Mouse (Mus musculus) G1E (cell line): ENCODE measurements around the gene Olfr65.

Experiments used
- CTCF ChIP-seq: IDR thresholded peaks from 2 replicates; pipeline ENCODE4 v1.5.1; 2012; ENCODE audit warnings: low read depth, low read length, inconsistent platforms, mixed read lengths
- GATA1 ChIP-seq: IDR thresholded peaks from 2 replicates; pipeline ENCODE4 v1.6.1; 2012; ENCODE audit warnings: borderline replicate concordance, low read length, inconsistent platforms, mixed read lengths
- POLR2AphosphoS5 ChIP-seq: IDR thresholded peaks from 2 replicates; pipeline ENCODE4 v1.6.1; 2012; ENCODE audit warnings: low read depth, low read length, inconsistent platforms; ENCODE audit not compliant: insufficient replicate concordance
- TAL1 ChIP-seq: conservative IDR thresholded peaks from 2 replicates; pipeline ENCODE4 v1.6.1; 2012; ENCODE audit warnings: low read depth, low read length, inconsistent platforms, mixed read lengths

DNA sequence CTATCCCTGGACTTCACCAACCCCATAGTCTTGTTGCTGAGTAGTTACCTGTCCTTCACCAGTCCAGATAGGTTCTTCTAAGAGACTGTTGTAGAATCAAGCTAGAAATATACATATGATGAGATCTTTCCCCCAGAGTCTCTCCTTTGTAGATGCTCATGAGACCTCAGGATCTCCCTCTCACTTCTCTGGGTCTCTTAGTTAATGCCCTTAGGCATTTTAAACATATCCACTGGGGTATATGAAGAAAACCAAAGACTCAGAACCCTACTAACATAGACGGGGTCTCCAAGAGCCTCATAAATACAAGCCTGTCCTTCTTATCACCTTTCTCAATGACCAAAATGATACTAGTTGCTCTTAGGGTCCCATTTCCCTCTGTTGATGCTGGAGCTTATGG lies 8.9 kb upstream of the Olfr65 start, which contains the start of gene Olfr64:
- no peak for TF ChIP-seq CTCF
- TF ChIP-seq GATA1, result no peak
- TF ChIP-seq TAL1, result no peak
- TF ChIP-seq POLR2AphosphoS5, result no peak
